Mouse (Mus musculus) forebrain, postnatal 0 days (tissue): ENCODE measurements around the gene Golga5. TPM values are rescaled to one million over a fixed set of nuclear protein-coding genes. Genes with fewer than 3 reads are reported as not detected.

Experiments used
- ATAC-seq: fragments of 200-750 bp; cut with Nextera tagmentation; 2 replicates; pipeline ENCODE4 v1.8.0; 2017; ENCODE audit warnings: mild to moderate bottlenecking, moderate library complexity
- DNase-seq: peaks from one replicate; pipeline ENCODE4 v3.0.0-alpha.2; 2015
- H3K27ac ChIP-seq: fragments of 300-500 bp; sonication (generic); 2 replicates; pipeline ENCODE4 v1.5.1; 2014; ENCODE audit warnings: low read depth, mild to moderate bottlenecking, antibody characterized with exemption, low read length, moderate library complexity, mixed read lengths
- H3K27me3 ChIP-seq: fragments of 300-500 bp; sonication (generic); 2 replicates; pipeline ENCODE4 v1.6.1; 2014; ENCODE audit warnings: mild to moderate bottlenecking, low read length, mixed read lengths; ENCODE audit not compliant: insufficient read depth
- H3K36me3 ChIP-seq: fragments of 300-500 bp; sonication (generic); 2 replicates; pipeline ENCODE4 v1.6.1; 2014; ENCODE audit warnings: mild to moderate bottlenecking, moderate library complexity; ENCODE audit not compliant: insufficient read depth
- H3K4me1 ChIP-seq: fragments of 300-500 bp; sonication (generic); 2 replicates; pipeline ENCODE4 v1.6.1; 2014; ENCODE audit warnings: antibody characterized with exemption; ENCODE audit not compliant: insufficient read depth
- H3K4me2 ChIP-seq: fragments of 300-500 bp; sonication (generic); 2 replicates; pipeline ENCODE4 v1.6.1; 2014; ENCODE audit warnings: low read depth, mild to moderate bottlenecking, moderate library complexity
- H3K4me3 ChIP-seq: fragments of 300-500 bp; sonication (generic); 2 replicates; pipeline ENCODE4 v1.5.1; 2014; ENCODE audit warnings: low read depth, low read length, mixed read lengths
- H3K9ac ChIP-seq: fragments of 300-500 bp; sonication (generic); 2 replicates; pipeline ENCODE4 v1.6.1; 2014; ENCODE audit warnings: mild to moderate bottlenecking
- H3K9me3 ChIP-seq: fragments of 300-500 bp; sonication (generic); 2 replicates; pipeline ENCODE4 v1.6.1; 2016; ENCODE audit warnings: low read length
- CTCF ChIP-seq: sonication (generic); IDR thresholded peaks from 2 replicates; pipeline ENCODE4 v1.5.1; 2016; ENCODE audit warnings: antibody characterized with exemption, control low read depth, low read depth
- WGBS: fragments of 180-500 bp; shearing (Covaris S2); extraction: QIAGEN DNeasy Blood & Tissue Kit; methylation state at CpG from one replicate; pipeline ENCODE4 v1.1.7; 2014; 5-methylcytosine and 5-hydroxymethylcytosine counted together
- polyA plus RNA-seq: library from polyadenylated mRNA; unstranded; fragments of >200 nt; fragmentation: Nextera tagmentation; extraction: Ambion mirVana; gene quantifications from 2 replicates; pipeline ENCODE4 v1.2.1, GENCODE M21; 2015
- total RNA-seq: library from RNA; depleted of rRNA; stranded (reverse); fragments of >200 nt; gene quantifications from 2 replicates; pipeline ENCODE4 v1.2.3, GENCODE M21; 2014

Golga5 gene
- total and polyA plus RNA-seq, 2 experiments from 2014 or later = 25.6 to 34.9 TPM

GRCm38 (mm10) chr12:102436939-102437526, 31.9 kb upstream of the Golga5 start:
- no peak for TF ChIP-seq CTCF
- no peaks in the 10 kb centered on the region for H3K27me3 ChIP-seq
- no peaks in the 10 kb centered on the region for H3K9me3 ChIP-seq
- H3K4me3 ChIP-seq = no peak overlapping the region
- H3K4me1 ChIP-seq = peaks cover 8% of the 10 kb centered on the region; the same call in 1 of the 2 replicates
- no peak for ATAC-seq
- WGBS = 72% methylated on average over 10 of the region's 10 CpGs
- H3K9ac ChIP-seq = no peak overlapping the region
- no peak overlapping the region for H3K4me2 ChIP-seq
- no peaks in the 10 kb centered on the region for H3K36me3 ChIP-seq
- DNase-seq = no peak
- H3K27ac ChIP-seq = no peak overlapping the region

GRCm38 (mm10) chr12:102437952-102438351, 31.0 kb upstream of the Golga5 start:
- no peaks in the 10 kb centered on the region for H3K36me3 ChIP-seq
- no peak overlapping the region for H3K27ac ChIP-seq
- no peak overlapping the region for H3K4me3 ChIP-seq
- no peaks in the 10 kb centered on the region for H3K9me3 ChIP-seq
- H3K27me3 ChIP-seq = no peaks in the 10 kb centered on the region
- no peak for TF ChIP-seq CTCF
- H3K9ac ChIP-seq = no peak overlapping the region
- 0 out of 2 replicates have a peak overlapping the region, but pooled peaks have one; percentile 58 for H3K4me2 ChIP-seq
- ATAC-seq (no peak), DNase-seq (no peak)
- H3K4me1 ChIP-seq = peaks cover 8% of the 10 kb centered on the region; the same call in 1 of the 2 replicates
- 88% methylated on average over 5 of the region's 5 CpGs for WGBS

- H3K27me3 ChIP-seq = no peaks in the 10 kb centered on the region
- H3K4me2 ChIP-seq = peak overlapping the region; percentile 58
- DNase-seq = no peak
- TF ChIP-seq CTCF = no peak
- peak overlapping the region; percentile 36 for H3K27ac ChIP-seq
- peak overlapping the region; percentile 47 for H3K9ac ChIP-seq
- ATAC-seq = peak; percentile 53
- no peaks in the 10 kb centered on the region for H3K36me3 ChIP-seq
- H3K4me3 ChIP-seq = peak overlapping the region; percentile 58
- WGBS = 3% methylated on average over 20 of the region's 20 CpGs
- H3K9me3 ChIP-seq = no peaks in the 10 kb centered on the region
- H3K4me1 ChIP-seq = peaks cover 8% of the 10 kb centered on the region; the same call in 1 of the 2 replicates
These were observed 29.8 kb upstream of the Golga5 start for GRCm38 (mm10) chr12:102438983-102439631.

- Histone ChIP-seq H3K4me2 (peak within 1 kb of the TSS; percentile 58), H3K4me1 (peaks cover 8% of the 10 kb centered on the region; the same call in 1 of the 2 replicates), H3K27ac (peak within 1 kb of the TSS; percentile 62), H3K9me3 (no peaks in the 10 kb centered on the region), H3K36me3 (no peaks in the 10 kb centered on the region), H3K9ac (peak within 1 kb of the TSS; percentile 47), H3K27me3 (no peaks in the 10 kb centered on the region), H3K4me3 (peak within 1 kb of the TSS; percentile 58)
- DNase-seq = peak; percentile 98
- no peak for TF ChIP-seq CTCF
- peak; percentile 100 for ATAC-seq
- under 1% methylated on average over 28 of the region's 28 CpGs for WGBS
These were observed 29.3 kb upstream of the Golga5 start, which contains the start of gene Lgmn for GRCm38 (mm10) chr12:102439632-102440023. Gene Lgmn, minus strand, starts transcription at chr12:102439813.

- DNase-seq = no peak
- no peak for ATAC-seq
- no peak overlapping the region for H3K4me3 ChIP-seq
- H3K27ac ChIP-seq = no peak overlapping the region
- no peaks in the 10 kb centered on the region for H3K36me3 ChIP-seq
- H3K9ac ChIP-seq = no peak overlapping the region
- TF ChIP-seq CTCF = no peak
- peaks cover 8% of the 10 kb centered on the region; the same call in 1 of the 2 replicates for H3K4me1 ChIP-seq
- WGBS = 82% methylated on average over 7 of the region's 7 CpGs
- H3K9me3 ChIP-seq = no peaks in the 10 kb centered on the region
- H3K27me3 ChIP-seq = no peaks in the 10 kb centered on the region
- H3K4me2 ChIP-seq = no peak overlapping the region
These were observed 28.4 kb upstream of the Golga5 start for GRCm38 (mm10) chr12:102440551-102440950.

- no peaks in the 10 kb centered on the region for H3K9me3 ChIP-seq
- WGBS = 89% methylated on average over 6 of the region's 6 CpGs
- no peak for ATAC-seq
- H3K9ac ChIP-seq = no peak overlapping the region
- TF ChIP-seq CTCF = no peak
- no peak overlapping the region for H3K27ac ChIP-seq
- no peak for DNase-seq
- H3K4me2 ChIP-seq = no peak overlapping the region
- peaks cover 8% of the 10 kb centered on the region; the same call in 1 of the 2 replicates for H3K4me1 ChIP-seq
- H3K27me3 ChIP-seq = no peaks in the 10 kb centered on the region
- H3K4me3 ChIP-seq = no peak overlapping the region
- no peaks in the 10 kb centered on the region for H3K36me3 ChIP-seq
These were observed 27.8 kb upstream of the Golga5 start for GRCm38 (mm10) chr12:102441141-102441540.

- DNase-seq (no peak), ATAC-seq (no peak)
- Histone ChIP-seq H3K4me2 (no peak overlapping the region), H3K9me3 (no peaks in the 10 kb centered on the region), H3K9ac (no peak overlapping the region), H3K4me1 (peaks cover 8% of the 10 kb centered on the region; the same call in 1 of the 2 replicates), H3K36me3 (no peaks in the 10 kb centered on the region), H3K27me3 (no peaks in the 10 kb centered on the region), H3K4me3 (no peak overlapping the region), H3K27ac (no peak overlapping the region)
- TF ChIP-seq CTCF = no peak
- WGBS = 89% methylated on average over 15 of the region's 15 CpGs
These were observed 26.3 kb upstream of the Golga5 start for GRCm38 (mm10) chr12:102442639-102443038.
